Mouse (Mus musculus) midbrain, embryonic 10.5 days (tissue): ENCODE measurements at regions not wholly inside any gene's neighbourhood (a gene's known extent, or its start where the extent isn't known, plus 50 kb on each side); places are given as distances from the start of the nearest gene placed in this dataset.

Source experiments
- DNase-seq: peaks from one replicate; pipeline ENCODE4 v3.0.0-alpha.2; 2017; ENCODE audit warnings: low spot score
- H3K27ac ChIP-seq: fragments of 300-500 bp; sonication (generic); replicated peaks from 2 replicates; pipeline ENCODE4 v1.5.1; 2016; ENCODE audit warnings: mild to moderate bottlenecking
- H3K27me3 ChIP-seq: fragments of 300-500 bp; sonication (generic); 2 replicates; pipeline ENCODE4 v1.6.1; 2016; ENCODE audit warnings: low read depth, mild to moderate bottlenecking; ENCODE audit not compliant: poor library complexity, severe bottlenecking
- H3K36me3 ChIP-seq: fragments of 300-500 bp; sonication (generic); 2 replicates; pipeline ENCODE4 v1.6.1; 2016; ENCODE audit warnings: mild to moderate bottlenecking, moderate library complexity
- H3K4me1 ChIP-seq: fragments of 300-500 bp; sonication (generic); 2 replicates; pipeline ENCODE4 v1.6.1; 2016
- H3K4me3 ChIP-seq: fragments of 300-500 bp; sonication (generic); 2 replicates; pipeline ENCODE4 v1.5.1; 2016; ENCODE audit warnings: mild to moderate bottlenecking, moderate library complexity
- H3K9me3 ChIP-seq: fragments of 300-500 bp; sonication (generic); replicated peaks from 2 replicates; pipeline ENCODE4 v1.6.1; 2016; ENCODE audit warnings: mild to moderate bottlenecking
- WGBS: fragments of 180-500 bp; shearing (Covaris S2); methylation state at CpG from one replicate; pipeline ENCODE4 v1.1.7; 2016; 5-methylcytosine and 5-hydroxymethylcytosine counted together

DNA sequence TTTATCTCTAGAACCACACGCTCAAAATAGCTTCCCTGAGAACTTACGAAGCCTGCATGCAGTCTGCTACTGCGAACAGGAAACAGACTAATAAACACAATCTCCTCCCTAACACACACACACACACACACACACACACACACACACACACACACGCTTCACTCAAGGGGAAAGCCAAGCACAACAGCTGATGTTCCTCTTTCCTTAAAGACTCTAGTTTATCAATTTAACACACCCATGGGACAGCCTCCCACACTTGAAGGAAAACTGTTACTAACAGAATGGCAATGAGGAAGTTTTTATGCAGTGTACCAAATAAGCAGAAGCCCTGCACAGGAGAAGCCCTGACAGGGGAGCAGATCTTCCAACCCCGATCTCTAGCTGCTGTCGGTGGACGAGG is 177.3 kb downstream of the Rybp start:
- Histone ChIP-seq H3K36me3 (no peaks in the 10 kb centered on the region), H3K4me1 (peaks cover 21% of the 10 kb centered on the region), H3K9me3 (no peaks in the 10 kb centered on the region), H3K4me3 (no peak overlapping the region), H3K27ac (no peak overlapping the region), H3K27me3 (peaks cover 17% of the 10 kb centered on the region; the same call in 1 of the 2 replicates)
- 82% methylated on average over 7 of the region's 7 CpGs for WGBS
- no peak for DNase-seq

DNA sequence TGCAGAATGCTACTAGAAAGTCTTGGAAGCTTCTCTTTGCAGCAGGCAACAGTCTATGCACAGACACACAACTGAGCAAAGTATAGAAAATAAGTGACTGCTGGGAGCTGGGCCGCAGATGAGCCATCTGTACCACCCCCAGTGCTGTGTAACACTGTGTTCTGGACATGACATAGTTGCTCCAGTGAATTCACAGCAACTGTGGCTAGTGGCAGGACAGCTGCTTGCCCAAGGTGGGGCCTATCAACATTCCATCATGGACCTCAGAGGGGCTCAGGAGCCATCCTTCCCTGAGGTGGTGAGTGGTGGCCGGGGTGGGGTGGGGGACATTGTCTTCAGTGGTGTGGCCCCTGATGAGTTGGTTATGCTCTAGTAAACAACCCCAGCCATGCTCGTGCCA is 177.9 kb downstream of the Rybp start:
- 65% methylated on average over 3 of the region's 3 CpGs for WGBS
- H3K27me3 ChIP-seq = peaks cover 24% of the 10 kb centered on the region; the same call in 1 of the 2 replicates
- DNase-seq = no peak

DNA sequence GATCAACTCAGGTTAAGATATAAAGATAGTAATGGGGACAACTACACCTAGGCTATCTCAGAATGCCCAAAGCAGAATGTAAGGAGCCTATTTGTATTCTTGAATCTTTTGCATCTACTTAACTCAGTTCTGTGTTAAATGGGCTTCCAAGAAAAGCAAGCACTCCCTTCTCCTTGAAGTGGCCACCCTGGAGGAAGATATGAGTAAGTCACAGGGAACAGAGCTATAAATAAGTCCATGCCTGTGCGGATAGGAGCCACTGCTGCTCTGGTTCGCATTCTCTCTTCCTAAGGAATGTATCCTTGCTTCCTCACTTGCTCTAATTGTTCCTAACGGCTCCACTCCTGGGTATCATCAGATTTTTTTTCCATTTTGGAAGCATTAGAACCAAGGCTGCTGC is 179.8 kb downstream of the Rybp start:
- 91% methylated on average over 3 of the region's 3 CpGs for WGBS
- Histone ChIP-seq H3K9me3 (no peaks in the 10 kb centered on the region), H3K27me3 (peaks cover 24% of the 10 kb centered on the region; the same call in 1 of the 2 replicates), H3K4me1 (peaks cover 11% of the 10 kb centered on the region), H3K36me3 (no peaks in the 10 kb centered on the region), H3K27ac (no peak overlapping the region), H3K4me3 (no peak overlapping the region)
- DNase-seq = no peak

More for the DNA sequence above, 177.9 kb downstream of the Rybp start:
- H3K27ac ChIP-seq = no peak overlapping the region
- H3K36me3 ChIP-seq = no peaks in the 10 kb centered on the region
- peaks cover 21% of the 10 kb centered on the region for H3K4me1 ChIP-seq
- H3K4me3 ChIP-seq = no peak overlapping the region
- no peaks in the 10 kb centered on the region for H3K9me3 ChIP-seq

DNA sequence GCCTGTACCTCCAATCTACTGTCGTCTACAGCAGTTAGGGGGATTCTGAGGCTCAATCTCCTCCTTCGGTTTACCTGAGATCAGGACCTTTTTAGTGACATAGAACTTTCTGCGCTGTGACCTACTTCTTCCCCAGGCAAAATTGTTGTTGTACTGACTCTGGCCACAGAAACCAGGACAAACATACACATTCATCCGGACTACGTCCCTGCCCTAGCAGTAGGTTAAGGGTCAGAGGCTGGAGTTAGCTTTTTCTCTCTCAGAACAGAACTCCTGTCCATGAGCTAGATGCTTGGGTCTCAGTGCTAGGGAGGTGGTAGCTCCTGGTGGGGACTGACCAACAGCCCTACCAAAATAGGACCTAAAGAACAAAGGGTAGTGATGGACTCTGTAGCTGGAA is 180.2 kb downstream of the Rybp start:
- WGBS = 88% methylated on average over 5 of the region's 5 CpGs
- Histone ChIP-seq H3K9me3 (no peaks in the 10 kb centered on the region), H3K36me3 (no peaks in the 10 kb centered on the region), H3K4me3 (no peak overlapping the region), H3K27ac (no peak overlapping the region), H3K4me1 (peaks cover 11% of the 10 kb centered on the region), H3K27me3 (peaks cover 26% of the 10 kb centered on the region; the same call in 1 of the 2 replicates)
- DNase-seq = no peak

DNA sequence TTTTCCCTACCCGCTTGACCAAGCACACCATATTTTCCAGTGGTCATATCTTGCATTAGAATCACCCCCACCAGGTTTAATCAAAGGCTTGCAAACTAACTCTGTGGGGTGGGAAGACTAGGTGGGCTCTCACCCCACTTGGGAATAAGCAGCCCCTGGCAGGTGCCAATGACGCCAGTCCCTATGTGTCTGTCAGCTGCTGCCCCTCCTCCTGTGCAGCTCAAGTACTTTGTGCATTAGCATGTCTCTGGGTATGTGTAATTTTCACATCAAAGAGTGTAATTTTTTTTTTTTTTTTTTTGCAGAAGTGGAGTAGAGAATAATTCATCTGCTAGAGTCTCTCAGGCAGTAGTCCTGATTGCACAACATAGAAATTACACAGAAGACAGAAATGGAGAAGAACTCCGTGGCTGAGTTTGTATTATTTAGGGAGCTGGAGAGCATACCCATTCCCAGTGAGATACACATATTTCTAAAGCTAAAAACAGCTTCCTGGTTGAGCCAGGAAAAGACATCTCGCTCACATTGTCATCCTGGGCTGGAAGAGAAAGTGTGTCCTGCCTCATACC is 186.6 kb downstream of the Rybp start:
- H3K27me3 ChIP-seq = 0 out of 2 replicates have a peak, but pooled peaks cover 25% of the 10 kb centered on the region
- H3K4me1 ChIP-seq = no peaks in the 10 kb centered on the region
- no peak for DNase-seq
- no peak overlapping the region for H3K4me3 ChIP-seq
- H3K9me3 ChIP-seq = no peaks in the 10 kb centered on the region
- no peak overlapping the region for H3K27ac ChIP-seq
- H3K36me3 ChIP-seq = no peaks in the 10 kb centered on the region
- 80% methylated on average over 4 of the region's 4 CpGs for WGBS

DNA sequence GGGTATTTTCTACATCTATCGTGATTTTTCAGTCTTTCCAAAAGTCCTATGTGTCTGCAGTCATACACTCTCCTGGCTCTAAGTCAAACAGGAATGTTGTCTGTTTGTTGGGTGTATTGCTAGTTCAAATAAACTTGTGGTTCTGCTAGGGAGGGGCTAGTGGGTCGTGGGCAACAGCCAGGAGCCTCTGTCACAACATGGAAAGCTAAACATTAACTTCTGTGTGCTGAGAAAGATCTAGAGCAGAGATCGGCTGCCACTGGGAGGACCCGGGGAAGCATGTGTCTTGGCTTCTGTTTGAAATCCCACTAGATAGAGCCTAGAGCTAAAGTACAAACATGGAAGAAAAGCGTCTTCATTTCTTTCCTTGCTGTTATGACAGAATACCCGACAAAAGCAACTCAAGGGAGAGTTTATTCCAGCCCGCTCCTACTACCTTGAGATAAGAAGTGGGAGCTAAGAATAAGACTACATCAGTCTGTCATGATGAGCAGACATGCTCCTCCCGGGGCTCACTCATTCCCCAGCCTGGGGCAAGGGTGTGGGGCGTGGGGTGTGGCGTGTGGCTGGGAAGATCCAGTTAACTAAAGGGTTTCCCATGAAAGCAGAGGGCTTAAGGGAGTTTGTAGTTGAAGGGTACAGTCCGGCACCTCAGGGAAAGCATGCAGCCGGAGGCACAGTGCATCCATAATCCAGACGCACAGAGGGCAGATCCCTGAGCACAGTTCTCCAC is 190.7 kb downstream of the Rybp start:
- DNase-seq = no peak
- H3K36me3 ChIP-seq = no peaks in the 10 kb centered on the region
- WGBS = 81% methylated on average over 13 of the region's 13 CpGs
- no peak overlapping the region for H3K27ac ChIP-seq
- H3K4me1 ChIP-seq = no peaks in the 10 kb centered on the region
- no peak overlapping the region for H3K4me3 ChIP-seq
- 0 out of 2 replicates have a peak, but pooled peaks cover 9% of the 10 kb centered on the region for H3K27me3 ChIP-seq
- no peaks in the 10 kb centered on the region for H3K9me3 ChIP-seq

DNA sequence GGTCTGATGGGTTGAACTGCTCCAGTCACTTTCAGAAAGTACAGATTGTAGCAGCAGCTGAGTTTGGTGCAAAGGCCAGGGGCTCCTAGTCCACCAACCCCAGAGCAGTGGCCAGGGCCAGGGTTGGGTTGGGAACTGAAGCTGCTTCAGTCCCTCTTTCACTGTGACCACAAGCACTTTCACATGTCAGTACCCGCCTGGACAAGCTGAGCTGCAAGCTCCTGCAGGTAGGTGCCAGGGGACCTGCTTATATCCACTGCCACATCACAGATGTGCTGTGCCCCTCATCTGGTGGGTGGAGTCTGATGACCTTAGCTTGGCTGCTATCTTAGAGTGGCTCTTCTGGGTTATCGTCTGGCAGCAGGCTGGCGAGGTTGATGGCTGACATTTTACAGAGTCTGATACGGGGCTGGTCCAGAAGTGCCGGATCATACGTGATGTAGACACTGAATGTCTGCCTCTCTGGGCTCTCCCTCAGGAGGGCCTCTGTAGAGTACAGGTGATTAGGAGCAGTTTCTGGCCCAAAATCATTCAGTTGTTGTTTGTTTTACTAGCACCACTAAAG is 192.6 kb downstream of the Rybp start:
- Histone ChIP-seq H3K9me3 (no peaks in the 10 kb centered on the region), H3K27me3 (0 out of 2 replicates have a peak, but pooled peaks cover 5% of the 10 kb centered on the region), H3K36me3 (no peaks in the 10 kb centered on the region), H3K27ac (no peak overlapping the region), H3K4me1 (no peaks in the 10 kb centered on the region), H3K4me3 (no peak overlapping the region)
- WGBS = 93% methylated on average over 6 of the region's 6 CpGs
- no peak for DNase-seq

DNA sequence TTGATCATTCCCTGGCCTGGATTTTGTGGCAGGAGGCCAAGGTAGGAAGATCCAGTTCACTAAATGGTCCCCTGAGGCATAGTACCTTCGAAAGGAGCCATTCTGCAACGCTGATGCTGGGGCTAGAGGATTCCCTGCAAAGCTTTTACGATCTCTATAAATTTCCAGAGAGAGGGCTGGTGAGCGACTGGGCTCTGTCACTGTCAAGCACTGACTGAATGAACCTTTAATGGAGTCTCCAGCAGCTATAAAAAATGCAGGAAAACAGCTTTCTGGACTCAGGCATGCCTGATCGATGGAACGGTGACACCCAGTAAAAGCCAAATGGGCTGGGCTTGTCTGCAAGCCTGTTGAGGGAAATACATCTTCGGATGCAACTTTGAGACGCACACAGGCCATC is 194.4 kb downstream of the Rybp start:
- Histone ChIP-seq H3K36me3 (no peaks in the 10 kb centered on the region), H3K27ac (no peak overlapping the region), H3K4me3 (no peak overlapping the region), H3K27me3 (no peaks in the 10 kb centered on the region), H3K4me1 (no peaks in the 10 kb centered on the region), H3K9me3 (no peaks in the 10 kb centered on the region)
- DNase-seq = no peak
- WGBS = 91% methylated on average over 8 of the region's 8 CpGs

DNA sequence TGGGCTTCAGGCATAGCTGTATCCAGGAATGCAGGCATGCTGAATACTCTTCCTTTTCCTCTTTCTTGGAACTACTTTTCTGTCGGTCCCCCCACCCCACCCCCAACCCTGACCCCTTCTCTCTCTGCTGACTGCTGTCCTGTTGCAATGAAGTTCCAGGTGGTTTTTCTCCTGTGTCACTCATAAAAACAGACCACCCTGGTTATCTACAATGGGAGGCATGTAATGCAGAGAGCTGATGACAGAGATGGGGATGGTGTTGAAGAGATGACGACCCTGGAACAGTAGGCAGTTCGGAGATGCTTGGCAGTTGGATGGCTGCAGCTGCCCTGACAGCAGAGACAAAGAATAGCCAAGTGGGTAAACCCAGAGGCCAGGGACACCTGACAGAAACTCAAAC is 195.5 kb downstream of the Rybp start:
- Histone ChIP-seq H3K4me1 (no peaks in the 10 kb centered on the region), H3K9me3 (no peaks in the 10 kb centered on the region), H3K27me3 (no peaks in the 10 kb centered on the region), H3K27ac (no peak overlapping the region), H3K36me3 (no peaks in the 10 kb centered on the region), H3K4me3 (no peak overlapping the region)
- no peak for DNase-seq
- WGBS = 68% methylated on average over 3 of the region's 3 CpGs

DNA sequence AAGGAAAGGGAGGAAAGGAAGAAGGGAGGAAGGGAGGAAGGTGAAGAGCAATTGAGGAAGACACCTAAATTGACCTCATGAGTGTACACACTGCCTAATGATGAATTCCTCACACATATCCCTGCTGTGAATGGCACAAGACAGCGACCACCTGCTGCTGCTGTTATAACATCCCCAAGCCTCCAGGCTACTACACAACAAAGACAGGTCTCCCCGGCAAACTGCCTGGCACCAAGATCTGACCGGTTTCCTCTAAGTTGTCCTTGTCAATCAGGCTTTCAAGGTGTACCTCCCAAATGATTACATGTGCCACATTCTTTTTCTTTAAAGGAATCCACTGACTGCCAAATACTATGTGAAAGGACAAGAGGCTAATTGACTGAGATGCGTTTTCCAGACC is 198.7 kb downstream of the Rybp start:
- H3K36me3 ChIP-seq = no peaks in the 10 kb centered on the region
- no peak overlapping the region for H3K4me3 ChIP-seq
- H3K4me1 ChIP-seq = peaks cover 5% of the 10 kb centered on the region; the same call in 1 of the 2 replicates
- no peak overlapping the region for H3K27ac ChIP-seq
- WGBS = 76% methylated on average over 4 of the region's 4 CpGs
- H3K9me3 ChIP-seq = peaks cover 7% of the 10 kb centered on the region; the same call in 1 of the 2 replicates
- no peaks in the 10 kb centered on the region for H3K27me3 ChIP-seq
- DNase-seq = no peak

DNA sequence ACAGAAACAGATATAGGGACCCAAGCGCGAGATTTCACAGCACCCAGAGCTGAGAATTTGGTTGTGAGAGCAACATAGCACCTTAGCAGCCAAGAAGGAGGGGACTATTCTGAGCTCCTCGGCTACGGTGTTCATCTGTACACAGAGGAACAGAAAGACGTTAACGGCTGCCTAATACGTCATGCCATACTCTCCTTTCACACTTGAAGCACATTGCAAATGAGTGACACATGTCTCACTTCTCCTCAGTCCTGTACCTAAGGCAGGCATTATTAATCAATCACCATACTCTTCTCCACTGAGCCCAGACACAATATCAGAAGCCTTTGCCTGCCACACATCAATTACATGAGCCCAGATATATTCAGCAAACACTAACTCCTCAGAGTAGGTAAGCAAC is 200.5 kb downstream of the Rybp start:
- no peak for DNase-seq
- WGBS = 91% methylated on average over 7 of the region's 7 CpGs
- Histone ChIP-seq H3K36me3 (no peaks in the 10 kb centered on the region), H3K27ac (no peak overlapping the region), H3K9me3 (peaks cover 7% of the 10 kb centered on the region; the same call in 1 of the 2 replicates), H3K27me3 (no peaks in the 10 kb centered on the region), H3K4me3 (no peak overlapping the region), H3K4me1 (peaks cover 5% of the 10 kb centered on the region; the same call in 1 of the 2 replicates)

DNA sequence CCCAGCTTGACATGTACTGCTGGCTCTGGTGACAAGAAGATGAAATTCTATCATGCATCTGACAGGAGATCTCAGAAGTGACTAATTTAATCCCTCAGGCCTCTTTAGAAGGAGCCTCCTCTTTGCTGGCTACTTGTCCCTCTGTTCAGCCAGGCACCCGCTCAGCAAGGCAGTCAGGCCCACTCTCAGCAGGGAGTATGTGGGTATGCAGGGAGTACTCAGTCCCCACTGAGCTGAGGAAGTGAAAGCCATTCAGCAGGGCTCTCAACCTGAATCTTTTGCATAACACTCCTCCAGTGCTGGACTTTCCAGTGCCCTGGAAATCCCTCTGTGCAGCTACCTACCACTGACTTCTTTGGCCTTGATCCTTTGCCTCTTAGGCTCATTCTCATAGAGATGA is 201.3 kb downstream of the Rybp start:
- WGBS = 28% methylated on average over 1 of the region's 1 CpGs
- DNase-seq = no peak
- Histone ChIP-seq H3K36me3 (no peaks in the 10 kb centered on the region), H3K4me1 (peaks cover 5% of the 10 kb centered on the region; the same call in 1 of the 2 replicates), H3K27ac (no peak overlapping the region), H3K9me3 (peaks cover 7% of the 10 kb centered on the region; the same call in 1 of the 2 replicates), H3K4me3 (no peak overlapping the region), H3K27me3 (no peaks in the 10 kb centered on the region)
